Mouse (Mus musculus) left cerebral cortex, adult 18-20 months (tissue): ENCODE data around the gene Tmem267. TPM values are rescaled to one million over a fixed set of nuclear protein-coding genes. Genes with fewer than 3 reads are reported as not detected.
"Not testable (repeated sequence)": the region's sequence is repeated elsewhere in the genome, so short reads cannot be mapped to it uniquely, and the experiment has no call there.

Experiments used
- DNase-seq, 2 experiments: peaks; one replicate each; pipeline ENCODE4 v3.0.0; 2021 to 2022; ENCODE audit warnings: low spot score in 2 of 2, mixed read lengths in 1 of 2
- total RNA-seq, 2 experiments: library from RNA; stranded (reverse); gene quantifications; 2 replicates each; pipeline ENCODE4 v1.2.3; 2021

The Tmem267 gene
- total RNA-seq, 2 experiments from 2014 or later = 24.4 to 28.4 TPM

DNA sequence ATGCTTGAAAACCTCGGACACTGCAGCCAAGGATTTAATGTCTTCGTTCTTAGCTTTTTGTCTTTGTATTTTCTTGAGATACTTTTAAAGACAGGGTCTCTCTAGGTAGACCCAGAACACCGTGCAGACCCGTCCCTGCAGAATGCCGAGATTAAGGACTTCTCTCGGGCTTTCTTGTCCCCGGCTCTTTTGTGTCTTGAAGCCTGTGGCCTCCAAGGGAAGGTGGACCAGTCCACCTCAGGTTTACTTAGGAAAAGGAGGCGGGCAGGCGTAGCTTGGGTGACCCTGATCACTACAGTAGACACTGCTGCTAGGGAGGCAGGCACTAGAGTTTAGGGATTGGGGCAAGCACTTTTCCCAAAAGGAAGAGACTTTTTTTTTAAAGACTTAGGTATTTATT is 116.5 kb downstream of the Tmem267 start:
- not testable (repeated sequence) for DNase-seq

DNA sequence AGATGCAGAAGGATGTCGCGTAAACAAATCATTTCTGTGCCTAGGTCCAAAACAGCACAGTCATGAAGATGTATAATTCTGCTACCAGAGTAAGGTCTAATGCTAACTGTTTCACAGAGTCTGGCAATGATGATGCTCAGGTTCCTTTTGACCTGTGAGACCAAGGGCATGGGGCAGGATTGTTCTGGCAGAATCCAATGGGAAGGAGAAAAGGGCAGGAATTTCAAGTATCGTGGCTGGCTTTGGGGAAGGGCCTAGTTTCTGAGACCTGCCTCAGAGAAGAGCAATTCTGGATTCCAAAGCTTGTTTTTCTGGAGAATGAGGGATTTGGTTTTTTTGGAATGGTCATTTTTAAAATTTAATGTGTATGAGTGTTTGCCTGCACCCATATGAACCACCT is 131.0 kb downstream of the Tmem267 start:
- no peak for DNase-seq

GRCm38 (mm10) chr13:119619735-119620134 is 131.9 kb downstream of the Tmem267 start:
- peak in 1 of 2 experiments; percentile 10 for DNase-seq

DNA sequence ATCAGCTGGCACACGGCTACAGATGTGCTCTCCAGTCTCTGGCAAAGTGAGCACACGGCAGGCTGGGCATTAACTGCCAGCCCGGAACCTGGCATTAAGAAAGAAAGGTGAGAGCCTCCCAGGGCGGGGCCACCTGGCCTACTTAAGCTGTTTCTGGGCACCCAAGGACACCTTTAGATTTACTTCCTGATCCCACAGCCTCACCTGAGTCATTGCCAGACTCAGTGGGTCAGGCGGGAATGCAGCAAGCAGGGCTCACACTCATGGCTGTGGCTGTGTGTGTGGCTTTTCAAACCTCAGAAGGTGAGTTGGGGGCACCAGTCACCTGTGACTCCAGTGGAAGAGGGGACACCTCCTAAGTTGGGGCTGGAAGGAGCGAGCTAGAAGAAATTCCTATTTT is 135.8 kb downstream of the Tmem267 start, which contains the start of gene Ccl28:
Gene Ccl28, plus strand, starts transcription at position 186 of the 400 bp plus-strand sequence.
- no peak for DNase-seq

DNA sequence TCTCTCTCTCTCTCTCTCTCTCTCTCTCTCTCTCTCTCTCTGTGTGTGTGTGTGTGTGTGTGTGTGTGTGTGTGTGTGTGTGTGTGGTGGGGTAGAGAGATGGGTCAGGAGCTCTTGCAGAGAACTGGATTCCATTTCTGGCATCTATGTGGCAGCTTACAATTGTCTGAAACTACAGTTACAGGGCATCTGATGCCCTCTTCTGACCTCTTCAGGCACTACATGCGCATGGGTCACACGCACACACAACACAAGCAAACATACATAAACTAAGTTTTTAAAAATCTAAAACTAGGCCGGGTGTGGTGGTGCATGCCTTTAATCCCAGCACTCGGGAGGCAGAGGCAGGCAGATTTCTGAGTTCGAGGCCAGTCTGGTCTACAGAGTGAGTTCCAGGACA is 138.1 kb downstream of the Tmem267 start:
- DNase-seq = not testable (repeated sequence)

DNA sequence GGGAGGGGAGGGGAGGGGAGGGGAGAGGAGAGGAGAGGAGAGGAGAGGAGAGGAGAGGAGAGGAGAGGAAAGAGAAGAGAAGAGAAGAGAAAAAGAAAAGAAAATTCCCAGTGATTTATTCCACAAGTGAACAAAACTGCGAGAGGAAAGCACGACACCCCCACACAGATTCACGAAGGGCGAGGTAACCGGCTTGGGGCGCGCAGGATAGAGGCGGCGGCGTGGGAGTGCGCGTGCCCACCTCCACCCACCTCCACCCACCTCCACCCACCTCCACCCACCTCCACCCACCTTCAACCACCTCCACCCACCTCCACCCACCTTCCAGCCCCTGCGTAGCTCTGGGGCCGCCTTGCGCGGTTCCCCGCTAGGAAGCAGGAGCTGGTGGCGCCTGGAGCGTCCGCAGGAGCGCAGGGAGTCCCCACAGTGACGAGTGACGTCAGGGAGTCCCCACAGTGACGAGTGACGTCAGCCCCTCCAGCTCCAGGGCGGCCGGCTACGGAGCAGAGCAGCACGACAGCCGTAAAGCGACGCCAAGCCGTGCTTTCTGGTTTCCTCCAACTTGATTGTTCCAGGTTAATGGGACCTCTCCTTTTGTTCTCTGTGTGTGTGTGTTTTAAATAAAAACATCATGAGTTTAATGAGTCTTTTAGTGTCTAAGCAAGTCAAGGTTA is 143.8 kb downstream of the Tmem267 start:
- DNase-seq = peak; percentile 87 to 88

DNA sequence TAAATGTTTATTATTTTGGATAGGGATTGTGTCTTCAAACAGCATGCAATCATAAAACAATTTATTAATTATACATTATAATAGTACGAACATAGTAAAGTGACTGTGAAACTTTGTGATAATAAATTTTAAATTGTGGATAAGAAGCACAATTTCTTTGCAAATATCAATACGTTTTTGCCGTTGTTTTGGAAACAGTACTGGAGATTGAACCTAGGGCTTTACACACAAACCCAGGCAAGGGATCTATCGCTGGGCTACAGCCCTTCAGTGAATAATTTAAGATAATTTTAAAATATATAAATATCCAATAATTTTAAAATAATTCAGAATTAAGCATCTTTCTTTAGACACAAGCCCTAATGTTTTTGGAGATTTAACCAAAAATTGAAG is 144.3 kb downstream of the Tmem267 start:
- no peak for DNase-seq

DNA sequence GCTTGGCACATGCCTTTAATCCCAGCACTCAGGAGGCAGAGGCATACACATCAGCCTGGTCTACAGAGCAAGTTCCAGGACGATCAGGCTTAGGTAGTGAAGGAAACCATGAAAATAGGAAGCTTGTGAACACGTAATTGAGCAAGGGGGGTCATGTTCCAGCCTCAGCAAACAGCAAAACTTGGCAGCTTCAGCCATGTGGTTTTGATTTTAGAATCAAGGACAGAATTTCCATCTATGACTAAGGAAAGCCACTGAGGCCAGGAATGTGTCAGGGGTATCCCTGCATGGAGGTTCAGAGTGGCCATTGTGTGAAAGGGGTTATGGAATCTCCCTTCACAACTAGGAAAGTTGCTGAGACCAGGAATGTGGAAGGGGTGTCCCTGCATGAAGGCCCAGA is 147.7 kb downstream of the Tmem267 start:
- no peak for DNase-seq

DNA sequence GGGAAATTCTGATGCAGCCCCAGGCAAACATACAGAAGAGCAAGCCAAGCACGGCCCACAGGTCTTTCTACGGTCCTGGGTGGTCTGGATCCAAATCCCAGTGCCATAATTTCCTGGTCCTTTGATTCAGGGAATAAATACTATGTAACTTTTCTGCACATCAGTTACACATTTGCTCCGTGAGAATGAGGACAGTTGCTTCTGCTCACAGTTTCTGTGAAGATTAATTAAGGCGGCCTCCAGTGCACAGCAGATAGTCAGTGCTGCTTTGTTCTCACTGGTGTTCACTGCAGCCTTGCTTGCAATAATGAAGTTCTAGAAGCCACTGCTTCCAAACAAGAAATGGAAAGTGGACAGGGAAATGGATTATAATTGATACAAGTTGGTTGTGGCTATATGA is 150.0 kb downstream of the Tmem267 start:
- DNase-seq = no peak

- no peak for DNase-seq
Observed at GRCm38 (mm10) chr13:119638449-119638848, 150.6 kb downstream of the Tmem267 start.

DNA sequence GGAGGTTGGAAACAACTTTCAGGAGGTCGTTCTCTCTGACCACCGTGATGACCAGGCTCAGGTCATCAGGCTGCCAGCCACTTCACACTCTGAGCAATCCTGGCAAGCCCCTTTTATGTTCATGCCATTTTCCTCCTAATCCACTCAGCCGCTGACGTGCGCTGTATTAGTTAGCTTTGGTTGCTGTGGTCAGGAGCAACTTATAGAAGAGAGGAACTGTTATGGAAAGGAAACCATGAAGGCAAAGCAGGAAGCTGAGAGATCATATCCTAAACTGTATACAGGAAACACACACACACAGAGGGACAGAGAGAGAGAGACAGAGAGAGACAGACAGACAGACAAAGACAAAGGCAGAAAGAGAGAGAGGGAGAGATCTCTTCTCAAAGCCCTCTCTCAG is 151.5 kb downstream of the Tmem267 start:
- DNase-seq = no peak

GRCm38 (mm10) chr13:119640504-119640903 is 152.7 kb downstream of the Tmem267 start:
- peak in 1 of 2 experiments; percentile 34 for DNase-seq

- DNase-seq = no peak
Observed at GRCm38 (mm10) chr13:119641145-119641544, 153.3 kb downstream of the Tmem267 start.

- no peak for DNase-seq
Observed at GRCm38 (mm10) chr13:119644769-119645168, 156.9 kb downstream of the Tmem267 start.

GRCm38 (mm10) chr13:119646511-119646910 is 158.7 kb downstream of the Tmem267 start:
- DNase-seq = no peak

GRCm38 (mm10) chr13:119648891-119649698 is 161.3 kb downstream of the Tmem267 start:
- DNase-seq = peak; percentile 37 to 66

GRCm38 (mm10) chr13:119649699-119650046 is 161.8 kb downstream of the Tmem267 start:
- no peak for DNase-seq

GRCm38 (mm10) chr13:119654734-119655133 is 166.9 kb downstream of the Tmem267 start:
- no peak for DNase-seq

DNA sequence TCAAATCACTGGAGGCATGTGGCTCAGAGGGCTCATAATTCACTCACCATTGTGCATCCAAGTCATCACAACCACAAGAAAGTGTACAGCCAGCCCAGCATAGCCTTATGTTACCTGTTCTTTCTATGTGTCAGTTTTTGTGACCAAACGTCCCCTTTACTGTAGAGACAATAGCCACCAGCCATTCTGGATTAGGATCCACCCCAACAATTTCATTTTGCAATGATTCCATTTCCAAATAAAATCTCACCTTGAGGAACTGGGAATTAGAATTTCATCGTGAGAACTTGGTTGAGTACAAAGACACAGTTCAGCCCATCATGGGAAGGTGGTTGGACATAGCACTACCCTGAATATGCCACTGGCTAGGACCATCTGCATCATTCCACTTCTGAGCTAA is 168.4 kb downstream of the Tmem267 start:
- no peak for DNase-seq

DNA sequence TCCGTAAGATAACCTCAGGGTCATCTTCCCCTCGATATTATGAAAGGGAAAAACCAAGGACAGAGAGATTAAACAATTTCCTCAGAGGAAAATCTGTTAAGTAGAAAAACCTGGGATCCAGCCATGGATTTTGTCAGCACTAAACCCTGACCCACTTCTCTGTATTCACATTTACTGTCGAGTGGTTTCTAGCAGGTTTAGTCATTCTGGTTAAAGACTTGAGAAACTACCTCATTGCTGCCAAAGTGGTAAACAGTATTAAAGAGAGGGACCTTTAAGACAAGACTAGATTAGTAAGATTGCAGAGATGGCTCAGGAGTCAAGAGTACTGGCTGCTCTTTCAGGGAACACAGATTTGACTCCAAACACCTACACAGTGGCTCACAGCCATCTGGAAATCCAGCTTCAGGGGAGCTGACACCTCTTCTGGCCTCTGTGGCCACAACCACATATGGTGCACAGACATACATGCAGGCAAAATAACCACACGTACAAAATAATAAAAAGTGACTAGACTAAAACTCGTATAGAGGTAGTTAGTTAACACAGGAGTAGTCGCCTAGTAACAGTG is 169.1 kb downstream of the Tmem267 start:
- no peak for DNase-seq
